Mouse (Mus musculus) neural tube, embryonic 14.5 days (tissue): ENCODE measurements around the gene Atp6v1b1. TPM values are rescaled to one million over a fixed set of nuclear protein-coding genes. Genes with fewer than 3 reads are reported as not detected.
"Not testable (repeated sequence)": the region's sequence is repeated elsewhere in the genome, so short reads cannot be mapped to it uniquely, and the experiment has no call there.

ENCODE experiments used
- ATAC-seq: fragments of 200-750 bp; cut with Nextera tagmentation; 2 replicates; pipeline ENCODE4 v1.8.0; 2017; ENCODE audit warnings: low read depth, mild to moderate bottlenecking, moderate TSS enrichment, moderate library complexity
- H3K27ac ChIP-seq: fragments of 300-500 bp; sonication (generic); 2 replicates; pipeline ENCODE4 v1.5.1; 2014; ENCODE audit warnings: low read depth, mild to moderate bottlenecking, control low read depth, low read length, moderate library complexity, mixed read lengths
- H3K27me3 ChIP-seq: fragments of 300-500 bp; sonication (generic); 2 replicates; pipeline ENCODE4 v1.6.1; 2014; ENCODE audit warnings: low read length; ENCODE audit not compliant: control insufficient read depth, insufficient read depth
- H3K36me3 ChIP-seq: fragments of 300-500 bp; sonication (generic); 2 replicates; pipeline ENCODE4 v1.6.1; 2014; ENCODE audit warnings: low read length, mixed read lengths; ENCODE audit not compliant: control insufficient read depth, insufficient read depth
- H3K4me1 ChIP-seq: fragments of 300-500 bp; sonication (generic); 2 replicates; pipeline ENCODE4 v1.6.1; 2014; ENCODE audit warnings: low read length; ENCODE audit not compliant: control insufficient read depth, insufficient read depth
- H3K4me2 ChIP-seq: fragments of 300-500 bp; sonication (generic); 2 replicates; pipeline ENCODE4 v1.6.1; 2014; ENCODE audit warnings: mild to moderate bottlenecking, low read depth, low read length, control low read depth
- H3K4me3 ChIP-seq: fragments of 300-500 bp; sonication (generic); 2 replicates; pipeline ENCODE4 v1.5.1; 2014; ENCODE audit warnings: low read depth, low read length, control low read depth, mixed read lengths
- H3K9ac ChIP-seq: fragments of 300-500 bp; sonication (generic); replicated peaks from 2 replicates; pipeline ENCODE4 v1.6.1; 2014; ENCODE audit warnings: low read depth, mild to moderate bottlenecking, control low read depth, low read length, mixed read lengths
- H3K9me3 ChIP-seq: fragments of 300-500 bp; sonication (generic); 2 replicates; pipeline ENCODE4 v1.6.1; 2016; ENCODE audit warnings: low read length; ENCODE audit not compliant: control insufficient read depth
- WGBS: fragments of 180-500 bp; shearing (Covaris S2); extraction: QIAGEN DNeasy Blood & Tissue Kit; methylation state at CpG from one replicate; pipeline ENCODE4 v1.1.7; 2014; 5-methylcytosine and 5-hydroxymethylcytosine counted together
- polyA plus RNA-seq: library from polyadenylated mRNA; unstranded; fragments of >200 nt; fragmentation: Nextera tagmentation; extraction: Ambion mirVana; gene quantifications from 2 replicates; pipeline ENCODE4 v1.2.1, GENCODE M21; 2014

Gene Atp6v1b1
- polyA plus RNA-seq, 1 experiment from 2014 or later, result not detected

GRCm38 (mm10) chr6:83779026-83779425 lies 36.2 kb downstream of the Atp6v1b1 start:
- Histone ChIP-seq H3K36me3 (no peaks in the 10 kb centered on the region), H3K4me3 (no peak overlapping the region), H3K4me1 (peaks cover 10% of the 10 kb centered on the region; the same call in 1 of the 2 replicates), H3K9me3 (no peaks in the 10 kb centered on the region), H3K27ac (no peak overlapping the region), H3K4me2 (no peak overlapping the region), H3K9ac (no peak overlapping the region), H3K27me3 (no peaks in the 10 kb centered on the region)
- no peak for ATAC-seq
- 10% methylated on average over 5 of the region's 5 CpGs for WGBS

DNA sequence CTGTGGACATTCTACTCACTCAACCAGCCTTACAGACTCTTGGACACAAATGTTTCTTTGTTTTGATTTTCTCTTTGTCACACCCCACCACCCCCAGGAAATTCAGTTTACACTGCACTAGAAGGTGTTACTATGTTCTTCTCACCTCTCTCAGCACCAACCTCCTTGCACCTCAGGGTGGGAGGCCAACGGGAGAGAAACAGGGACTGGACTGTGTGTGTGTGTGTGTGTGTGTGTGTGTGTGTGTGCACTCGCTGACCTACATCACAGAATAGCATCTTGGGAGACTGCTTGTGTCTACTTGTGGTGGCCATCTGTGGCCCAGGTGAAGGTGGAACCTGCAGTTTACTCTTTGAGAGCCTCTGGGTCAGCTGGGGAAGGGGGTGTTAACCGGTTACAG lies 43.6 kb downstream of the Atp6v1b1 start:
- H3K4me2 ChIP-seq, result no peak overlapping the region
- no peak overlapping the region for H3K27ac ChIP-seq
- no peaks in the 10 kb centered on the region for H3K27me3 ChIP-seq
- no peak for ATAC-seq
- no peaks in the 10 kb centered on the region for H3K4me1 ChIP-seq
- H3K36me3 ChIP-seq, result no peaks in the 10 kb centered on the region
- 82% methylated on average over 3 of the region's 3 CpGs for WGBS
- no peak overlapping the region for H3K4me3 ChIP-seq
- no peak overlapping the region for H3K9ac ChIP-seq
- no peaks in the 10 kb centered on the region for H3K9me3 ChIP-seq

DNA sequence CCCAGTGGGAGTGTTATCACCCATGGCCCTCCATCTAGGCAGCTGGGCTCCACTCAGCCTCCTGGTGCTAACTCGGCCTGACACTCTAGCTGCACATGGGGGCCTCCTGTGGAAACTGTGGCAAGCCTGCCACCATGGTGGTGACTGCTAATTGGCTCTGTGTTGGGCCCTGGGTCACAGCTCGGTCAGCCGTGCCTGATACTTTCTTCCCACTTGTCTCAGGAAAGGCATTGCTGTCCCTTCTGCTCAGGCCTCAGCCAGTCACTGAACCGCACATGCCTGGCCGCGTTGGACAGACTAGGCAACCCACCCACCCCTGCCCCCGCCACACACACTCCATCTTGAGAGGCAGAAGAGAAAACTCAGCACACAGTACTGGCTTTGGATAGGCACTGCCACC lies 45.8 kb downstream of the Atp6v1b1 start:
- H3K4me1 ChIP-seq, result no peaks in the 10 kb centered on the region
- H3K4me2 ChIP-seq, result no peak overlapping the region
- WGBS, result 32% methylated on average over 7 of the region's 7 CpGs
- H3K27me3 ChIP-seq, result no peaks in the 10 kb centered on the region
- no peak overlapping the region for H3K4me3 ChIP-seq
- no peaks in the 10 kb centered on the region for H3K9me3 ChIP-seq
- H3K27ac ChIP-seq, result no peak overlapping the region
- no peaks in the 10 kb centered on the region for H3K36me3 ChIP-seq
- no peak for ATAC-seq
- no peak overlapping the region for H3K9ac ChIP-seq

DNA sequence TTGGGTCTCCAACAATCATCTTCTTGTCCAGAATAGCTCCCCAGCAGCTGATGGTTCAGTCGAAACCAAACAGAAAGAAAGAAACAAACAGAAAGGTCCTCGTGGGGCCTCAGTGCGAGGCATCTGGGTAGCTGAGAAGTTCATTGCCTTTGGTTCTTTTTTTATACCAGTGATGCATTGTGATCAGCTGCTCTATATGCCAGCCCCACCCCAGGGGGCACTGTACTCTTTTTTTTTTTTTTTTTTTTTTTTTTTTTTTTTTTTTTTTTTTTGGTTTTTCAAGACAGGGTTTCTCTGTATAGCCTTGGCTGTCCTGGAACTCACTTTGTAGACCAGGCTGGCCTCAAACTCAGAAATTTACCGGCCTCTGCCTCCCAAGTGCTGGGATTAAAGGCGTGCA lies 47.7 kb downstream of the Atp6v1b1 start:
- H3K9me3 ChIP-seq, H3K9ac ChIP-seq, ATAC-seq, H3K4me3 ChIP-seq, H3K4me2 ChIP-seq, H3K27ac ChIP-seq, H3K27me3 ChIP-seq, H3K4me1 ChIP-seq, H3K36me3 ChIP-seq: not testable (repeated sequence)
- WGBS, result 78% methylated on average over 5 of the region's 5 CpGs

DNA sequence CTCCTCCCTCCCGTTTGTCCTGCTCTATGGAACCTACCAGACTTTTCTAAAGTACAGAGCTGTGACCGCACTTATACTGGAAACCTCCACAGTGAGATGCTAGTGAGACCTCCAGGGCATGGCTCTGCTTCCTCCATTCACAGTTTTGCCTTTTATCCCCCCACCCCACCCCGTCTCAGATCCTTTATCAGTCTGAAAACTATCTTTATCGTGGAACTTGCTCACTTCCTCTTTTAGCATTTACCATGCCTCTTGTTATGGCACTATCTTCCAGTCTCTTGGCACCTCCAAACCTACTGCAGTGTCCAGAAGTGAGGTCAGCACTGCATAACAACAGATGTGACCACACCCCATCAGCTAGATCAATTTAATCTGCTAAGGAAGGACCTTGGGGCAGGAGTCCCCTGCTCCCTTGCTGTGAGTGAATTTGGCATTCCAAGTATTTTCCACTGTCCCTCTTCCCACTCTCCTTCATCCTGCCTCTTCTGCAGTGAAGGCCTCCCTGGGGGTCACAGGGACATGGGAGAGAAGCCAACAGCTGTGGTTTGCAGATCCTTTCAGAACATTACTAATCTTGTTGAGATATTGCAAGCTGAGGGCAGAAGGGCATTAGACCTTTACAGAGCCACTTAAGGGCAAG lies 48.6 kb downstream of the Atp6v1b1 start:
- H3K27me3 ChIP-seq, result no peaks in the 10 kb centered on the region
- H3K27ac ChIP-seq, result no peak overlapping the region
- H3K4me2 ChIP-seq, result no peak overlapping the region
- H3K9me3 ChIP-seq, result no peaks in the 10 kb centered on the region
- no peak for ATAC-seq
- no peak overlapping the region for H3K4me3 ChIP-seq
- peaks cover 8% of the 10 kb centered on the region for H3K4me1 ChIP-seq
- no peak overlapping the region for H3K9ac ChIP-seq
- no peaks in the 10 kb centered on the region for H3K36me3 ChIP-seq
- 80% methylated on average over 4 of the region's 4 CpGs for WGBS

DNA sequence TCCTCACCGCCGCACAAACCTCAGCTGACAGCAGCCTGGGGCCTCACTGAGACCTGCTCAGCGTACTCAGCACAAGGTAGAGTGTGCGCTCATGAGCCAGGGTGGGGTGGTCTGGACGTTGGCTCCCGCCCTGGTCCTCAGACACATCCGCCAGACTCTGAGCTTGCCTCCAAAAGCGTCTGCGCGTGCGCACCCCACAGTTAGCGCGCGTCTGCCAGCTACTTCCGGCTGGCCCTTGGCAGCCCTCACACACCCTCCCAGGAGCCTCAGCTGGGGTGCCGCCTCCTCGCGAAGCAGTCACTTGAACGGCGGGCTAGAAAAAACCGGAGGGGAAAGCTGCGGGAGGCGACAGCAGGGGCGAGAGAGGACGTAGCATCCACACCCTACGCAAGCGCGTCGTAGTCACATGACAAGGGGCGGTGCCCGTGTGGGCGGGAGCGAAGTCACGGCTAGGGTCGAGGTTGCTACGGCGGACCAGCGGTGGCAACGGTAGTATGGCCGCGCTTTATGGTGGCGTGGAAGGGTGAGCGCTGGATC lies 52.0 kb downstream of the Atp6v1b1 start, which contains the start of gene Nagk:
Gene Nagk, plus strand, starts transcription at position 223 of the 537 bp plus-strand sequence.
- Histone ChIP-seq H3K36me3 (no peaks in the 10 kb centered on the region), H3K4me1 (peaks cover 8% of the 10 kb centered on the region), H3K9ac (peak within 1 kb of the TSS; percentile 87), H3K9me3 (no peaks in the 10 kb centered on the region), H3K4me2 (peak within 1 kb of the TSS; percentile 78), H3K27ac (peak within 1 kb of the TSS; percentile 93), H3K4me3 (peak within 1 kb of the TSS; percentile 72), H3K27me3 (no peaks in the 10 kb centered on the region)
- peak; percentile 95 for ATAC-seq
- WGBS, result under 1% methylated on average over 43 of the region's 43 CpGs

- H3K27ac ChIP-seq, result peak overlapping the region; percentile 93
- H3K9me3 ChIP-seq, result no peaks in the 10 kb centered on the region
- peak overlapping the region; percentile 78 for H3K4me2 ChIP-seq
- H3K27me3 ChIP-seq, result no peaks in the 10 kb centered on the region
- H3K4me3 ChIP-seq, result peak overlapping the region; percentile 72
- 0 out of 2 replicates have a peak, but pooled peaks cover under 1% of the 10 kb centered on the region for H3K36me3 ChIP-seq
- WGBS, result 11% methylated on average over 13 of the region's 13 CpGs
- peak; percentile 47; the same call in 1 of the 2 replicates for ATAC-seq
- peaks cover 8% of the 10 kb centered on the region for H3K4me1 ChIP-seq
- peak overlapping the region; percentile 87 for H3K9ac ChIP-seq
Measured at GRCm38 (mm10) chr6:83795492-83795900, 52.7 kb downstream of the Atp6v1b1 start.

- peaks cover 8% of the 10 kb centered on the region for H3K4me1 ChIP-seq
- no peaks in the 10 kb centered on the region for H3K27me3 ChIP-seq
- H3K36me3 ChIP-seq, result peaks cover 11% of the 10 kb centered on the region
- no peak overlapping the region for H3K4me2 ChIP-seq
- no peak for ATAC-seq
- H3K9ac ChIP-seq, result no peak overlapping the region
- H3K27ac ChIP-seq, result no peak overlapping the region
- H3K9me3 ChIP-seq, result no peaks in the 10 kb centered on the region
- 51% methylated on average over 3 of the region's 3 CpGs for WGBS
- H3K4me3 ChIP-seq, result no peak overlapping the region
Measured at GRCm38 (mm10) chr6:83796686-83797085, 53.9 kb downstream of the Atp6v1b1 start.

- Histone ChIP-seq H3K4me3 (no peak overlapping the region), H3K9me3 (no peaks in the 10 kb centered on the region), H3K27ac (no peak overlapping the region), H3K4me2 (no peak overlapping the region), H3K36me3 (peaks cover 20% of the 10 kb centered on the region), H3K27me3 (no peaks in the 10 kb centered on the region), H3K4me1 (no peaks in the 10 kb centered on the region), H3K9ac (no peak overlapping the region)
- WGBS, result 96% methylated on average over 5 of the region's 5 CpGs
- no peak for ATAC-seq
Measured at GRCm38 (mm10) chr6:83802033-83802432, 59.2 kb downstream of the Atp6v1b1 start.
